Mouse (Mus musculus): ENCODE measurements at regions not wholly inside any gene's neighbourhood (a gene's known extent, or its start where the extent isn't known, plus 50 kb on each side); places are given as distances from the start of the nearest gene placed in this dataset.

DNA sequence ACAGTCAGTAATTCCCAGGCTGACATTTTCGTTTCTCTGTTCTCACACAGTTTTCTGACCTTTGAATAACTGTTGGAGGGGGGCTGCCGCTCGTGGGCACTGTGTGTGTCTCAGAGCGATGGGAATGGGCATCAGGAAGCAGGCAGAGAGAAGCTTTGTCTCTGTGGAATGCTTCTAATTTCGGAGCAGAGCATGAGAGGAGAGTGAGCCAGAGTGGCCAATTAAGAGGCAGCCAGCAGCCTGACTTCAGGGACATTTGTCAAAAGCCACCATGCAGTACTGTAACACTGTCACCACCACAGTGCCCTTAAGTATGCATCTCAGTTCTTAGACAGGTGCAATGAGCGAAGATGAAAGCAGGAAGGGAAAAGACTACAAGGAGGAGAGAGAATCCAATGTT, 592.1 kb downstream of the Dcdc2c start:
- TF ChIP-seq CTCF (IDR thresholded peaks at IDR 0.05; ENCODE audit: extremely low read depth, insufficient read depth, low read length): no peak
- TF ChIP-seq POLR2A (IDR thresholded peaks at IDR 0.05; ENCODE audit: extremely low read depth, insufficient read depth, low read length): no peak

Measured in cortical plate, adult 2 months (tissue).